Mouse (Mus musculus) thymus, adult 2 months (tissue): ENCODE data around the gene Lmtk2. TPM values are rescaled to one million over a fixed set of nuclear protein-coding genes. Genes with fewer than 3 reads are reported as not detected.
A peak's percentile ranks its signal among the peaks of the same experiment; 100 is the strongest.

ENCODE experiments used
- DNase-seq: peaks from one replicate; pipeline ENCODE4 v3.0.0; 2021
- H3K27ac ChIP-seq: fragments of 200-500 bp; 2 replicates; pipeline ENCODE4 v1.5.1; 2012; ENCODE audit warnings: low read length, control low read depth; ENCODE audit not compliant: control insufficient read depth, insufficient read depth
- H3K27me3 ChIP-seq: fragments of 200-500 bp; 2 replicates; pipeline ENCODE4 v1.6.1; 2012; ENCODE audit warnings: mild to moderate bottlenecking, low read length, moderate library complexity, mixed read lengths; ENCODE audit not compliant: control insufficient read depth, insufficient read depth
- H3K36me3 ChIP-seq: fragments of 200-500 bp; 2 replicates; pipeline ENCODE4 v1.6.1; 2012; ENCODE audit warnings: mild to moderate bottlenecking, low read length, moderate library complexity; ENCODE audit not compliant: control insufficient read depth, insufficient read depth
- H3K4me1 ChIP-seq: fragments of 200-500 bp; replicated peaks from 2 replicates; pipeline ENCODE4 v1.6.1; 2012; ENCODE audit warnings: low read length; ENCODE audit not compliant: control insufficient read depth, insufficient read depth
- H3K4me3 ChIP-seq: fragments of 200-500 bp; 2 replicates; pipeline ENCODE4 v1.5.1; 2012; ENCODE audit warnings: mild to moderate bottlenecking, low read length, control low read depth, moderate library complexity; ENCODE audit not compliant: control insufficient read depth, insufficient read depth
- CTCF ChIP-seq: fragments of 200-500 bp; IDR thresholded peaks from 2 replicates; pipeline ENCODE4 v1.5.1; 2012; ENCODE audit warnings: mild to moderate bottlenecking, control low read depth, low read length, moderate library complexity, borderline replicate concordance; ENCODE audit not compliant: control insufficient read depth, poor library complexity, insufficient read depth; ENCODE audit errors: extremely low read depth
- POLR2A ChIP-seq: fragments of 200-500 bp; IDR thresholded peaks from 2 replicates; pipeline ENCODE4 v1.6.1; 2012; ENCODE audit warnings: mild to moderate bottlenecking, low read length, control low read depth, moderate library complexity; ENCODE audit not compliant: control insufficient read depth, poor library complexity, insufficient read depth; ENCODE audit errors: extremely low read depth
- WGBS: fragments of 180-500 bp; shearing (Covaris S2); methylation state at CpG from one replicate; pipeline ENCODE4 v1.1.7; 2018; 5-methylcytosine and 5-hydroxymethylcytosine counted together
- polyA plus RNA-seq: library from polyadenylated mRNA; depleted of rRNA; stranded (reverse); fragments of >200 nt; gene quantifications from 2 replicates; pipeline ENCODE4 v1.2.3, GENCODE M21; 2012

The Lmtk2 gene
- polyA plus RNA-seq, 1 experiment: 13.3 TPM

DNA sequence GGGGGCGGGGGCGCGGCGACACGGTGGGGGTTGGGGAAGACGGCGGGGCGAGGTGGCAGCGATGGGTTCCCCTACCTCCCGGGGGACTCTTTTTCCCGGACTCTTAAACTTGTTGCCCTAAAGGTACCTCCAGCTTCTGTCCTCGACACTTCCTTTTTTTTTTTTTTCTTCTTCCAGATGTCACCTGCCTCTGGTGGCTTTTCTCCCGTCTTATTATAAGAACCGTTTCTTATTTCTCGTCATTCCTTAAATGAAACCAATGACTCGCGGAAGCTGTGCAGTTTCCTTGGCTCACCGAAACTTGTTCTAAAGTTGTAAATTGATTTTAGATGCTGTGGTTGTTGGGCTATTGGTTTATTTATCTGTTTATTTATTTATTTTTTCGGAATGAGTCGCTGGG, 712 bp downstream of the Lmtk2 start:
- H3K27ac ChIP-seq: no peak overlapping the region

DNA sequence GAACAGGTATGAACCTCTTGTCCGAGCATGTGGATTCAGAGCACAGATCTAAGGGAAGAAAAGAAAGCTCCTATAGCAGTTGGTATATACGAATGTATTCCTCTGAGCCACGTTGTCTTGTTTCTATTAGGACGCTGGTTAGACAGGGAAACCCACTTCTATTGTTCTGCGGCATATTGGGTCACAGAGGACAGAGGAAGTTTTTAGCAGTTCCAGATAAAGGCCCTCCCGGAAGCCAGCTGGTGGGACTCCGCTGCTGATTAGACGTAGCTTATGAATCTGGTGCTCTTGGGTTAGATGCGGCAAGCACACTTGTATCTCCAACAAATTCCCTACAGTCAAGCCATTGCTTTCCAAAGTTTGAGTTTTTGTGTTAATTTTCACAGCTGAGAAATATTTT, 4.8 kb downstream of the Lmtk2 start:
- DNase-seq: no peak
- peaks cover 3% of the 10 kb centered on the region; the same call in 1 of the 2 replicates for H3K4me1 ChIP-seq
- no peaks in the 10 kb centered on the region for H3K36me3 ChIP-seq
- WGBS: 48% methylated on average over 9 of the region's 9 CpGs
- no peak overlapping the region for H3K4me3 ChIP-seq
- no peaks in the 10 kb centered on the region for H3K27me3 ChIP-seq
- H3K27ac ChIP-seq: no peak overlapping the region
- TF ChIP-seq CTCF (no peak), POLR2A (no peak)

More for the DNA sequence above, 712 bp downstream of the Lmtk2 start:
- H3K4me3 ChIP-seq: peak overlapping the region; percentile 93
- peaks cover 2% of the 10 kb centered on the region; the same call in 1 of the 2 replicates for H3K4me1 ChIP-seq
- DNase-seq: no peak
- H3K36me3 ChIP-seq: no peaks in the 10 kb centered on the region
- H3K27me3 ChIP-seq: no peaks in the 10 kb centered on the region; the same call in 1 of the 2 replicates
- TF ChIP-seq CTCF (no peak), POLR2A (no peak)
- 2% methylated on average over 20 of the region's 20 CpGs for WGBS

DNA sequence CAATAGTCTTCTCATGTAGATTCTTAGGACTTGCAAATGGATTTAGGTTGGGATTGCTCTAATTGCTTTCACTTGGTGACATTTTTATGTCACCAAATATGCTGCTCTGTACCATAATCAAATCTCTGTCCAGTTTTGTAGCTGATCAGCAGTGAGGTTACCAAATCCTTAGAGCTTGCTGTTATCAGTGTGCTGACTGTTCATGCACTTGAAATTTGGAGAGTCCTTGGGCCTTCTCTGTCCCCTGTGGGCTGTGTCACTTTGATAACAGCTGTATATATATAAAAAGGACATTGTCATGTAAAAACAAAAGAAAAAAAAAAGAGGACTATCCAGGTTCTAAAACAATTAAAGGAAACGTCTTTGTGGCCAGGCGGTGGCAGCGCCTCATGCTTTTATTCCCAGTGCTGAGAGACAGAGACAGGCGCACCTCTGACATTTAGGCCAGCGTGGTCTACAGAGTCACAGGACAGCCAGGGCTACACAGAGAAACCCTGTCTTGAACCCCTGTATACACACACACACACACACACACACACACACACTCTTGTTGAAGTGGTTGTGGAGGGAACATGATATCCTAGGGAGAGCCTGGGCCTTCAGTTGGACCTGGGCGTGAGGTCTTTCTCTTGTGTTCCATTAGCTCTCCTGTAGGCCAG, 5.4 kb downstream of the Lmtk2 start:
- Histone ChIP-seq H3K27ac (no peak overlapping the region), H3K4me3 (no peak overlapping the region), H3K4me1 (peaks cover 3% of the 10 kb centered on the region; the same call in 1 of the 2 replicates), H3K36me3 (no peaks in the 10 kb centered on the region), H3K27me3 (no peaks in the 10 kb centered on the region)
- TF ChIP-seq CTCF (no peak), POLR2A (no peak)
- 90% methylated on average over 6 of the region's 6 CpGs for WGBS
- DNase-seq: no peak

DNA sequence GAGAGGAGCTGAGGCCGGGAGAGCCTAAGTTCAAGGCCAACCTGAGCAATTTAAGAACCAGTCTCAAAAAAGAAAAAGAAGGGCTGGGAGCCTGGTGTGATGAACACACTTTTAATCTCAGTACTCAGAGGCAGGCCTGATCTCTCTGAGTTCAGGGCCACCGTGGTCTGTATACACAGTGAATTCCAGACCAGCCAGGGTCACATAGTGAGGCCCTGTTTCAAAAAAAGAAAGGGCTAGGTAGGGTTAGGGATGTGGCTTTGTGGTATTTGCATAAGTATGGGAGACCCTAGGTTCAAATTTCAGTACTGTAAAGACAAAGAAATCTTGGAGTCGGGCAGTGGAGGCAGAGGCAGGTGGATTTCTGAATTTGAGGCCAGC, 5.9 kb downstream of the Lmtk2 start:
- TF ChIP-seq POLR2A (no peak), CTCF (no peak)
- WGBS: 89% methylated on average over 3 of the region's 3 CpGs
- H3K4me1 ChIP-seq: peaks cover 3% of the 10 kb centered on the region; the same call in 1 of the 2 replicates

DNA sequence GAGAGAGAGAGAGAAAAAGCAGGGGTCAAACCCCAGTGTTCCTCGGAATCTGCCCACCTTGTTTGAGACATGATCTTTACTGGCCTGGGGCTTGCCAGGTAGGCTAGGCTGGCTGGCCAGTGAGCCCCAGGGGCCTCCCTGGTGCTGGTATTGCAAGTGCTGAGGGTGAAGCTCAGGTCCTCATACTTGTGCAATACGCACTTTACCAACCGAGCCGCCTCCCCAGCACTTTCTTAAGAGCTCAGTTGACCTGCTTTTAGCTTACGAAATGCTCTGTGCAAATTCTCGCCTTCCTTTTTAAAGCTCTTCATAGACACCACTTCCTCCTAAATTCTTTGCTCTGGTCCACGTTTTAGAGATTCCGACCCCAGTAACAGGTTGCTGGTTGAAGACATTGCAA, 9.0 kb downstream of the Lmtk2 start:
- Histone ChIP-seq H3K4me1 (peaks cover 3% of the 10 kb centered on the region; the same call in 1 of the 2 replicates), H3K4me3 (no peak overlapping the region), H3K36me3 (no peaks in the 10 kb centered on the region), H3K27me3 (no peaks in the 10 kb centered on the region), H3K27ac (no peak overlapping the region)
- DNase-seq: no peak
- WGBS: 92% methylated on average over 8 of the region's 8 CpGs
- TF ChIP-seq CTCF: no peak
- no peak for TF ChIP-seq POLR2A

More for the DNA sequence above, 5.9 kb downstream of the Lmtk2 start:
- H3K36me3 ChIP-seq: no peaks in the 10 kb centered on the region
- no peak overlapping the region for H3K27ac ChIP-seq
- no peak for DNase-seq
- no peaks in the 10 kb centered on the region for H3K27me3 ChIP-seq
- H3K4me3 ChIP-seq: no peak overlapping the region

DNA sequence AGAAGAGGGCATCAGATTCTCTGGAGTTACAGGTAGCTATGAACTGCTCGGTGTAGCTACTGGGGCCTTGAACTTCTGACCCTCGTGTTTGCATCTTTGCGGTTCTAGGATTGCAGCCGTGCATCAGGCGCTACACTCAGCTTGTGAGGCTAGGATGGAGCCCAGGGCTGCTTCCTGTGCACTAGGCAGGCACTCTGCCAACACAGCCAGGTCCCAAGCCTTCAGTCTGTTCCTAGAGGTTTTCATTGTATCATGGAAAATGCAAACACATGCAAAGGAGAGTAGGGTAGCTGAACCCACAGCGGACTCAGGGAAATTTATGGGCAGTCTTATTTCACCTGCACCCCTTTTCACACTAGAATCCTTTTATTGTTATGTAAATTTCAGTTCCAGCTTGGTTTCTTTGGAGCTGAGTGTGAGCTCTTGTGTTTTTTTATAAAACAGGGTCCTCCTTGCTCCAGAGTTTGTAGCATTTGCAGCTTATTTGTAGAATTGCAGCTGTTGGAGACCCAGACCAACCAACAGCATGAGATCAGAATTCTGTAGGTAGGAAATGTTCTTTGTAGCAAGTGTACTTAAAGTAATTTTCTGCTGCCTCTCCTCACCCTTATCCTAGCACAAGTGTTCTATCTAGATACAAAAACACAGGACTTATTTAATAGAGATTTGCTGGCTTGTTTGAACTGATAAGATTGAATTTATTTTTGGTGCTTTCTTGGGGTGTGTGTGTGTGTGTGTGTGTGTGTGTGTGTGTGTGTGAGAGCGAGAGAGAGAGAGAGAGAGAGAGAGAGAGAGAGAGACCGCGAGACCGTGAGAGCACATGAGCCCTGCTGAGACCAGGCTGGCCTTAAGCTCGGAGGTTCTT, 12.6 kb downstream of the Lmtk2 start:
- Histone ChIP-seq H3K27me3 (no peaks in the 10 kb centered on the region), H3K4me3 (no peak overlapping the region), H3K27ac (no peak overlapping the region), H3K36me3 (no peaks in the 10 kb centered on the region), H3K4me1 (no peaks in the 10 kb centered on the region)
- DNase-seq: no peak
- no peak for TF ChIP-seq POLR2A
- TF ChIP-seq CTCF: no peak
- 90% methylated on average over 11 of the region's 11 CpGs for WGBS

DNA sequence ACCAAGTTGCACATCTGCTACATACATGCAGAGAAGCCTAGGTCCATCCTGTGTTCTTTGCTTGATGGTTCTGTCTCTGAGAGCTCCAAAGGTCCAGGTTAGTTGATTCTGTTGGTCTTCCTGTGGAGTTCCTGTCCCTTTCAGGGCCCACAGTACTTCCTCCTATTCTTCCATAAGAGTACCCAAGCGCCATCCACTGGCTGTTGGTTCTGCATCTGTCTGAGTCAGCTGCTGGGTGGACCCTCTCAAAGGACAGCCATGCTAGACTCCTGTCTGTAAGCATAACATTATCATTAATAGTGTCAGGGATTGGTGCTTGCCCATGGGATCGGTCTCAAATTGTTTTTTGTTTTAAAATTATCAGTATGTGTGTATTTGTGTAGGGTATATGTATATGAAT, 13.8 kb downstream of the Lmtk2 start:
- DNase-seq: no peak
- TF ChIP-seq CTCF (no peak), POLR2A (no peak)
- no peaks in the 10 kb centered on the region for H3K27me3 ChIP-seq
- no peaks in the 10 kb centered on the region for H3K36me3 ChIP-seq
- WGBS: 88% methylated on average over 2 of the region's 2 CpGs
- H3K4me1 ChIP-seq: no peaks in the 10 kb centered on the region
- no peak overlapping the region for H3K27ac ChIP-seq
- H3K4me3 ChIP-seq: no peak overlapping the region
